Mouse (Mus musculus) forebrain, embryonic 16.5 days (tissue): Measurements from ENCODE around the gene Zbtb40. TPM values are rescaled to one million over a fixed set of nuclear protein-coding genes. Genes with fewer than 3 reads are reported as not detected.

Experiments used
- ATAC-seq: fragments of 200-750 bp; cut with Nextera tagmentation; 2 replicates; pipeline ENCODE4 v1.8.0; 2017; ENCODE audit warnings: mild to moderate bottlenecking, moderate library complexity
- H3K27ac ChIP-seq: fragments of 300-500 bp; sonication (generic); 2 replicates; pipeline ENCODE4 v1.5.1; 2014; ENCODE audit warnings: low read length, control low read depth
- H3K27me3 ChIP-seq: fragments of 300-500 bp; sonication (generic); replicated peaks from 2 replicates; pipeline ENCODE4 v1.6.1; 2014; ENCODE audit warnings: low read length; ENCODE audit not compliant: control insufficient read depth, insufficient read depth
- H3K36me3 ChIP-seq: fragments of 300-500 bp; sonication (generic); 2 replicates; pipeline ENCODE4 v1.6.1; 2014; ENCODE audit not compliant: control insufficient read depth, insufficient read depth
- H3K4me1 ChIP-seq: fragments of 300-500 bp; sonication (generic); replicated peaks from 2 replicates; pipeline ENCODE4 v1.6.1; 2014; ENCODE audit warnings: low read length; ENCODE audit not compliant: control insufficient read depth, insufficient read depth
- H3K4me2 ChIP-seq: fragments of 300-500 bp; sonication (generic); 2 replicates; pipeline ENCODE4 v1.6.1; 2014; ENCODE audit warnings: mild to moderate bottlenecking, low read length, control low read depth
- H3K4me3 ChIP-seq: fragments of 300-500 bp; sonication (generic); replicated peaks from 2 replicates; pipeline ENCODE4 v1.5.1; 2014; ENCODE audit warnings: mild to moderate bottlenecking, low read length, control low read depth
- H3K9ac ChIP-seq: fragments of 300-500 bp; sonication (generic); replicated peaks from 2 replicates; pipeline ENCODE4 v1.6.1; 2014; ENCODE audit warnings: low read depth, low read length, control low read depth
- H3K9me3 ChIP-seq: fragments of 300-500 bp; sonication (generic); 2 replicates; pipeline ENCODE4 v1.6.1; 2016; ENCODE audit warnings: low read length; ENCODE audit not compliant: control insufficient read depth
- WGBS: fragments of 180-500 bp; shearing (Covaris S2); extraction: QIAGEN DNeasy Blood & Tissue Kit; methylation state at CpG from one replicate; pipeline ENCODE4 v1.1.7; 2014; 5-methylcytosine and 5-hydroxymethylcytosine counted together
- polyA plus RNA-seq: library from polyadenylated mRNA; unstranded; fragments of >200 nt; fragmentation: Nextera tagmentation; extraction: Ambion mirVana; gene quantifications from 2 replicates; pipeline ENCODE4 v1.2.1, GENCODE M21; 2015

Gene Zbtb40
- polyA plus RNA-seq, 1 experiment from 2014 or later: 5.3 TPM

GRCm38 (mm10) chr4:136937344-136937743, 111.3 kb downstream of the Zbtb40 start:
- Histone ChIP-seq H3K4me1 (0 out of 2 replicates have a peak, but pooled peaks cover 2% of the 10 kb centered on the region), H3K27me3 (no peaks in the 10 kb centered on the region), H3K36me3 (no peaks in the 10 kb centered on the region), H3K4me3 (no peak overlapping the region), H3K4me2 (no peak overlapping the region), H3K27ac (no peak overlapping the region), H3K9ac (no peak overlapping the region), H3K9me3 (no peaks in the 10 kb centered on the region)
- no peak for ATAC-seq
- WGBS: 80% methylated on average over 4 of the region's 4 CpGs

- Histone ChIP-seq H3K9ac (no peak overlapping the region), H3K4me1 (0 out of 2 replicates have a peak, but pooled peaks cover 2% of the 10 kb centered on the region), H3K27me3 (no peaks in the 10 kb centered on the region), H3K9me3 (no peaks in the 10 kb centered on the region), H3K27ac (no peak overlapping the region), H3K4me2 (no peak overlapping the region), H3K36me3 (no peaks in the 10 kb centered on the region), H3K4me3 (no peak overlapping the region)
- ATAC-seq: peak; percentile 72
- WGBS: 44% methylated on average over 18 of the region's 18 CpGs
Observed at GRCm38 (mm10) chr4:136934746-136935613, 113.6 kb downstream of the Zbtb40 start.

GRCm38 (mm10) chr4:136930474-136930873, 118.1 kb downstream of the Zbtb40 start:
- 86% methylated on average over 8 of the region's 8 CpGs for WGBS
- Histone ChIP-seq H3K4me3 (no peak overlapping the region), H3K9me3 (no peaks in the 10 kb centered on the region), H3K4me1 (0 out of 2 replicates have a peak, but pooled peaks cover 4% of the 10 kb centered on the region), H3K4me2 (no peak overlapping the region), H3K9ac (no peak overlapping the region), H3K27ac (no peak overlapping the region), H3K36me3 (no peaks in the 10 kb centered on the region), H3K27me3 (peaks cover 14% of the 10 kb centered on the region; the same call in 1 of the 2 replicates)
- ATAC-seq: no peak

Other genes starting within 250 kb of the Zbtb40 start
- 12.3 and 13.1 TPM in 2 replicates for gene Ephb2, start 212.8 kb downstream of the Zbtb40 start, polyA plus RNA-seq
- gene C1qb, start 162.6 kb downstream of the Zbtb40 start, polyA plus RNA-seq: 24.1 and 32.0 TPM in 2 replicates
- 13.9 and 17.6 TPM in 2 replicates for gene C1qc, start 155.7 kb downstream of the Zbtb40 start, polyA plus RNA-seq
- 16.8 and 24.6 TPM in 2 replicates for gene C1qa, start 150.0 kb downstream of the Zbtb40 start, polyA plus RNA-seq
- 3.7 and 6.7 TPM in 2 replicates for gene Epha8, start 92.0 kb downstream of the Zbtb40 start, polyA plus RNA-seq
- gene Wnt4, start 228.7 kb upstream of the Zbtb40 start, polyA plus RNA-seq: 0.92 and 0.99 TPM in 2 replicates